Mouse (Mus musculus) kidney, postnatal 4 days (tissue): Measurements from ENCODE around the gene Olfr874.

ENCODE experiments used
- DNase-seq, 2 experiments: peaks; one replicate each; pipeline ENCODE4 v3.0.0; 2021; ENCODE audit warnings: mixed read lengths in 2 of 2

The Olfr874 gene

GRCm38 (mm10) chr9:37744806-37745205, at the start of gene Olfr874:
Gene Olfr874 (plus strand): TSS chr9:37745106.
- DNase-seq, result no peak

GRCm38 (mm10) chr9:37716150-37716549, 28.8 kb upstream of the Olfr874 start, which contains the start of gene Olfr160:
Gene Olfr160 (minus strand): TSS chr9:37716250.
- no peak for DNase-seq

- no peak for DNase-seq
Measured at GRCm38 (mm10) chr9:37734310-37734709, 10.6 kb upstream of the Olfr874 start.

DNA sequence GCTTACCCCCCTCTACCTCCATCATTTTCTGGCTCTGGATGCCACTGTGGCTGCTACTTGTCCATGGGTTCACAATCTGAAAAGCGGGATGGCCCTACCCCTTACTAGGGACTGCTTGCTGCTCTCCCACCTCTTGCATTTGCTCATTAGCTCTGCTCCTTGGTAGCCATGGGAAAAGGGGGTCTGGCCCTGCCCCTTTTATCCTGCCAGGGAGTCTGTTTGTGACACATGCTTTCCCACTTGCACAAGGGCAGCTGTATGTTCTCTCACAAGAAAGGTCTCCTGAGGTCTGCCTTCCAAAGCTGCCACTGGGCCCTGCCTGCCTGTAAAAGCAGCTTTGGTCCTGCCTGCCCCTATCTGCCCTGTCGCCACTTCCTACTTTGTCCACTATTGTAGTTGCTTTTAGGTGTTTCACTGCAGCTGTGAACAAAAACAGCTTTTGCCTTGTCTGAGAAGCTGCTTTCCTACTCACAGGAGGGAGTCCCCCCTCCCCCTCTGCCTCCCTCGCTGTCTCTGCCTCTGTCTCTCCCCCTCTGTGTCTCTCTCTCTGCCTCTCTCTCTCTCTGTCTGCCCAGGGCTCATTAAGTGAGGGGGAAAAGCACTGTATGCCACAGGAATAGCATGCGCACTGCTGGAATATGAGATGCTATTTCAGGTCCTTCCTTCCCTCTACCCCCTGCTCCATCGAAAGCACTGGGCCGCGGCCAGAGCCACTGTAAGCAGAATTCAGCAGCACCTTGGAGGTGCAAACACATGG, 5.6 kb downstream of the Olfr874 start:
- DNase-seq, result no peak

DNA sequence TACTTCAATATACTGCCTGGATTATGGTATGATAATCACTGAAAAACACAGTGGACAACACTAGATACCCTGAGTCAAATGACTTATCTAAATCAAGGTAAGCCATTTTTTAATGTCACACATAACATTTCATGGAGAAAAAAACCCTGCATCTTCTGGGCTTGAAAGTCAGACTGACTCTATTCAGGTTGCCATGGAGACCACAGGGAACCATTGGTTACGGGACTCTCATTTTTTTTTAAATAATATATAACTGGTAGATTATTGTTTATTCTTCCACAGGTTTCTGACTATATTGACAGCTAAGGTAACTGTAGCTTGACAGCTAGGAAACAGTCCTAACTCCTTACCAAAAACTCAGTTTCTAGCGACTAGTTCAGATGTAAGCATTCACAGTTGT, 6.6 kb downstream of the Olfr874 start:
- no peak for DNase-seq

- DNase-seq, result no peak
Measured at GRCm38 (mm10) chr9:37752006-37752405, 7.1 kb downstream of the Olfr874 start.

DNA sequence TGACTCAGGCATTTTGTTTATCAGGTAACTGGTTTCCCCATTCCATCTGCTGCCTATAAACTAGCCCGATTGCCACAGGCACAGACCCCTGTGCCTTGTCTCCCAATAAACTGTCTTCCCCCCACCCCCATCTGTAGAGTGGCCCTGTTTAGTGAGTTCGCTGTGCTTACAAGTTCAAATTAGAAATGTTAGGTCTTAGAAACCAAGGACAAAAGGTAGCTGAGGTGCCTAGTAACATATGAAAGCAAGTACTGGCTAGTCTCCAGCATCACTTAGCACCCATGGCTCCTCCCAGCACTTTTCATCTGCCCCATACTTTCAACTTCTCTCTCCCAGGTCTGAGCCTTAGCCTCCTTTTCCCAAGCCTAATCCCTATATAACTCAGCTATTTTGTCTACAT, 16.8 kb downstream of the Olfr874 start:
- DNase-seq, result no peak

DNA sequence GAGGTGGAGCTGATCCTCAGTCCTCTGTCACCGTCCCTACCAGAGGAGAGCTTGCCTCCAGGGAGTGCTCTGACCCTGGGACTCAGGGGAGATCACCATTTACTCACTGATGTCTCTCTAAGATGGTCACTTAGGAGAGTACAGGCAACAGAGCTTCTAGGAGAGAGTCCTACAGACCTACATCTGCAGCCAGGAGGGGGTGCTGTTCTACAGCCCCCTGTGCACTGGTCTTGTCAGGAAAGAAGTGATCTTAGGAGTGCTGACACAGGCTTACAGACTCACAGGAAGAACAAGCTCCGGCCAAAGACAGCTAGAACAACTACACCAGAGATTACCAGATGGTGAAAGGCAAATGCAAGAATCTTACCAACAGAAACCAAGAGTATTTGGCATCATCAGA, 17.6 kb downstream of the Olfr874 start:
- DNase-seq, result peak; percentile 26 to 31

GRCm38 (mm10) chr9:37770661-37771060, 25.8 kb downstream of the Olfr874 start:
- DNase-seq, result no peak

DNA sequence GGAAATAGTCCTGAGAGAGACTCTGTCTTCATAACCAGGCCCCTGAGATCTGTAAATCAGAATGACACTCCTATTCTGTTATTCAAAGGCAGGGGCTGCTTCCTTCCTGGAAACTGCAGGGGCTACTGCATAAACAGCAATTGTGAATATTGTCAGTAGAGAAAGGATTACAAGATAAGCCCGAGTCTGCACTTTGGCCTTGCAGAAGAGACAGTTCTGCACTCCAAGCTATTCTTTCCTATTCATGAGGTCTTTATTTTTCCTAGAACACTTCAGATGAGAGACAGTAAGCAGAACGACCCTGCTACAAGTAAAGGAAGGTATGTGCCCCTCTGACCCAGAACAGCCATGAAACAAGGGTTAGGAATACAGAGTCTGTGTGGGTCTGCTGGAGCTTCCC, 26.9 kb downstream of the Olfr874 start, which contains the start of gene Olfr875:
Gene Olfr875 (plus strand): TSS at position 99 of the 400 bp plus-strand sequence.
- no peak for DNase-seq

- peak; percentile 22 to 53 for DNase-seq
Measured at GRCm38 (mm10) chr9:37782766-37783260, 37.9 kb downstream of the Olfr874 start.

GRCm38 (mm10) chr9:37783394-37784387, 38.8 kb downstream of the Olfr874 start:
- DNase-seq, result peak; percentile 4 to 24

DNA sequence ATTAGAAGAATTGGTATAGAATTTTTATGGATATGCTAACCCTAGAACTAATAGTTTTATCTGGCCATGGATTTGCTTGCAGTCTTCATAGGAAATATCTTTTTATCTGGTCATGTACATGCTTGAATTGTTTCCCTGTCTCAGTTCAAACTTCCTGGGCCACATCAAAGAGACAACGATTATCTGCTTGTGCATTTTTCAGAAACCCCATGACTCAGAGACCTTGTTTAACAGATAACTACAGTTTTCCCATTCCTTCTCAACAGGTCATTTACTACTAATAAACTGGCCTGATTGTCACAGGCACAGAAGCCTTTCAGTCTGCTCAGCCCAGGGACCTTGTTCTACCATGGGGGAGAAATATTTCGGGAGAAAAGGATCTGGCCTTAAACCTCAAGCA, 41.5 kb downstream of the Olfr874 start:
- DNase-seq, result no peak
